Mouse (Mus musculus) hindbrain, embryonic 12.5 days (tissue): ENCODE data around the gene Gpr4. TPM values are rescaled to one million over a fixed set of nuclear protein-coding genes. Genes with fewer than 3 reads are reported as not detected.

Source experiments
- ATAC-seq: fragments of 200-750 bp; cut with Nextera tagmentation; 2 replicates; pipeline ENCODE4 v1.8.0; 2017; ENCODE audit warnings: moderate TSS enrichment; ENCODE audit not compliant: low FRiP score
- H3K27ac ChIP-seq: fragments of 300-500 bp; sonication (generic); 2 replicates; pipeline ENCODE4 v1.5.1; 2016; ENCODE audit warnings: mild to moderate bottlenecking
- H3K27me3 ChIP-seq: fragments of 300-500 bp; sonication (generic); 2 replicates; pipeline ENCODE4 v1.6.1; 2016; ENCODE audit warnings: mild to moderate bottlenecking
- H3K36me3 ChIP-seq: fragments of 300-500 bp; sonication (generic); 2 replicates; pipeline ENCODE4 v1.6.1; 2016; ENCODE audit warnings: mild to moderate bottlenecking
- H3K4me1 ChIP-seq: fragments of 300-500 bp; sonication (generic); 2 replicates; pipeline ENCODE4 v1.6.1; 2016
- H3K4me2 ChIP-seq: fragments of 300-500 bp; sonication (generic); replicated peaks from 2 replicates; pipeline ENCODE4 v1.6.1; 2016; ENCODE audit warnings: mild to moderate bottlenecking
- H3K4me3 ChIP-seq: fragments of 300-500 bp; sonication (generic); 2 replicates; pipeline ENCODE4 v1.5.1; 2016; ENCODE audit warnings: mild to moderate bottlenecking
- H3K9ac ChIP-seq: fragments of 300-500 bp; sonication (generic); 2 replicates; pipeline ENCODE4 v1.6.1; 2016; ENCODE audit warnings: mild to moderate bottlenecking, moderate library complexity
- H3K9me3 ChIP-seq: fragments of 300-500 bp; sonication (generic); replicated peaks from 2 replicates; pipeline ENCODE4 v1.6.1; 2016; ENCODE audit warnings: mild to moderate bottlenecking
- WGBS: fragments of 180-500 bp; shearing (Covaris S2); methylation state at CpG from one replicate; pipeline ENCODE4 v1.1.7; 2016; 5-methylcytosine and 5-hydroxymethylcytosine counted together
- polyA plus RNA-seq: library from polyadenylated mRNA; unstranded; fragments of >200 nt; fragmentation: Nextera tagmentation; extraction: Ambion mirVana; gene quantifications from 2 replicates; pipeline ENCODE4 v1.2.1, GENCODE M21; 2016

Gpr4 gene
- polyA plus RNA-seq, 1 experiment from 2014 or later: 2.2 TPM

DNA sequence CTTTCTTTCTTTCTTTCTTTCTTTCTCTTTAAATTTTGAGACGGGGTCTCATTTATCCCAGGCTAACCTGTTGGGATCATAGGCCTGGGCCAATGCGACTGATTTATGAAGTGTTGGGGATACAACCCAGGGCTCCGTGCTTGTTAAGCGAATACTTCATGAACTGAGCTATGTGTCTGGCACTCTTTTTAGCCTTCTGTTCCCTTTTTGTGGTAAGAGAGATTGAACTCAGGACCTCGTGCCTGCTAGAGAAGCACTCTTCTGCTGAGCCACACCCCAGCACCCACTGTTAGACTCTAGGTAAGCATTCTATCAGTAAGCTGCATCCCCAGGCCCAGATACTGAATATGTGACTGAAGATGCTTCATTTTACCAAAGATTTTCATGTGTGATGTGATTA, 5.2 kb downstream of the Gpr4 start:
- no peak for ATAC-seq
- Histone ChIP-seq H3K36me3 (0 out of 2 replicates have a peak, but pooled peaks cover 4% of the 10 kb centered on the region), H3K27ac (no peak overlapping the region), H3K4me1 (peaks cover 10% of the 10 kb centered on the region), H3K4me3 (no peak overlapping the region), H3K9me3 (no peaks in the 10 kb centered on the region), H3K4me2 (no peak overlapping the region), H3K27me3 (peaks cover 15% of the 10 kb centered on the region), H3K9ac (no peak overlapping the region)
- 72% methylated on average over 5 of the region's 5 CpGs for WGBS

DNA sequence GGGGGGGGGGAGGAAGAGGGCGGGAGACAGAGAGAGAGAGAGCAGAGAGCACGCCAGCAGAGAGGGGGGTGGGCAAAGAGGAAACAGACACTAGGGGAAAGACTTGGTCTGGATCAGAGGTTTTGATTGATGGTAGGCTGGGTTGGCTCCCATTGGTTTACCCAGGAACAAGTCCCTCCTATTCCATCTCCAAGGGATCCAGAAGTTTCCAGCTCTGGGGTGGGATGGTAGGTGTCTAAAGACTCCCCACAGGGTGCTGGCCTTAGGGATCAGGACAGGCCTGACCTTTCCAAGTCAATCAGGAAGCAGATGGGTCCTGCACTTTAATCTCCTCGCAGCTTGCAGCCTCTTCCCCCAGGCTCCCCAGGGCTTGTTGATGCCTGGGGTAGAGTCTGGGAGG, 5.6 kb downstream of the Gpr4 start:
- no peak for ATAC-seq
- WGBS: 5% methylated on average over 3 of the region's 3 CpGs
- Histone ChIP-seq H3K4me3 (no peak overlapping the region), H3K4me1 (peaks cover 8% of the 10 kb centered on the region), H3K9ac (no peak overlapping the region), H3K36me3 (peaks cover 4% of the 10 kb centered on the region; the same call in 1 of the 2 replicates), H3K27ac (no peak overlapping the region), H3K4me2 (no peak overlapping the region), H3K27me3 (peaks cover 12% of the 10 kb centered on the region), H3K9me3 (no peaks in the 10 kb centered on the region)

DNA sequence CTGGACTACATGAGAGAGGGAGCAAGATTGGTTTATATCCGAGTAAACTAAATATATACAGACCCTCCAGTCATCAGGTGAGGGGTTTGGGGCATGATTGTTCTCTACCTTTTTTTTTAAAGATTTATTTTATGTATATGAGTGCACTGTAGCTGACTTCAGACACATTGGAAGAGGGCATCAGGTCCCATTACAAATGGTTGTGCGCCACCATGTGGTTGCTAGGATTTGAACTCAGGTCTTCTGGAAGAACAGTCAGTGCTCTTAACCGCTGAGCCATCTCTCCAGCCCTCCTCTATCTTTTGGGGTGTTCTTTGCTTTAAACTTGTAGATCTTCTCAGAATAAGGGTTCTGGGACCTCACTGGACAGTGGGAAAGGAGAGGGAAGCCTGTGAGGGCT, 7.7 kb downstream of the Gpr4 start:
- 66% methylated on average over 3 of the region's 3 CpGs for WGBS
- ATAC-seq: no peak

DNA sequence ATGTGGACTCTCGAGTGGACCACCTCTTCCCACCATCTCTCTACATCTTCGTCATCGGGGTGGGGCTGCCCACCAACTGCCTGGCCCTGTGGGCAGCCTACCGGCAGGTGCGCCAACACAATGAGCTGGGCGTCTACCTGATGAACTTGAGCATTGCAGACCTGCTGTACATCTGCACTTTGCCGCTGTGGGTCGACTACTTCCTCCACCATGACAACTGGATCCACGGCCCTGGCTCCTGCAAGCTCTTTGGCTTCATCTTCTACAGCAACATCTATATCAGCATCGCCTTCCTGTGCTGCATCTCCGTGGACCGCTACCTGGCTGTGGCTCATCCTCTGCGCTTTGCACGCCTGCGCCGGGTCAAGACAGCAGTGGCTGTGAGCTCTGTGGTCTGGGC, 9.9 kb downstream of the Gpr4 start:
- H3K9ac ChIP-seq: no peak overlapping the region
- H3K4me3 ChIP-seq: no peak overlapping the region
- H3K4me1 ChIP-seq: peaks cover 7% of the 10 kb centered on the region
- 96% methylated on average over 16 of the region's 16 CpGs for WGBS
- ATAC-seq: no peak
- no peaks in the 10 kb centered on the region for H3K27me3 ChIP-seq
- H3K36me3 ChIP-seq: peaks cover 13% of the 10 kb centered on the region; the same call in 1 of the 2 replicates
- H3K4me2 ChIP-seq: no peak overlapping the region
- H3K9me3 ChIP-seq: no peaks in the 10 kb centered on the region
- H3K27ac ChIP-seq: no peak overlapping the region

More for the DNA sequence above, 7.7 kb downstream of the Gpr4 start:
- Histone ChIP-seq H3K27ac (no peak overlapping the region), H3K4me2 (no peak overlapping the region), H3K4me1 (peaks cover 5% of the 10 kb centered on the region), H3K9me3 (no peaks in the 10 kb centered on the region), H3K27me3 (no peaks in the 10 kb centered on the region), H3K36me3 (peaks cover 6% of the 10 kb centered on the region; the same call in 1 of the 2 replicates), H3K9ac (no peak overlapping the region), H3K4me3 (no peak overlapping the region)

DNA sequence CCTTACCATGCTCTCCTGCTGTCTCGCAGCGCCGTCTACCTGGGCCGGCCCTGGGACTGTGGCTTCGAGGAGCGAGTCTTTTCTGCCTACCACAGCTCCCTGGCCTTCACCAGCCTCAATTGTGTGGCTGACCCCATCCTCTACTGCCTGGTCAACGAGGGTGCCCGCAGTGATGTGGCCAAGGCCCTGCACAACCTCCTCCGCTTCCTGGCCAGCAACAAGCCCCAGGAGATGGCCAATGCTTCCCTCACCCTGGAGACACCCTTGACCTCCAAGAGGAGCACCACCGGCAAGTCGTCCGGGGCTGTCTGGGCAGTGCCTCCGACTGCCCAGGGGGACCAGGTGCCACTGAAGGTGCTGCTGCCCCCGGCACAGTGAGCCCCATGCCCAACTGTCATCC, 10.5 kb downstream of the Gpr4 start:
- no peak for ATAC-seq
- H3K4me1 ChIP-seq: peaks cover 10% of the 10 kb centered on the region
- no peak overlapping the region for H3K4me3 ChIP-seq
- no peak overlapping the region for H3K9ac ChIP-seq
- no peaks in the 10 kb centered on the region for H3K9me3 ChIP-seq
- H3K27me3 ChIP-seq: no peaks in the 10 kb centered on the region
- H3K4me2 ChIP-seq: no peak overlapping the region
- H3K36me3 ChIP-seq: peaks cover 13% of the 10 kb centered on the region; the same call in 1 of the 2 replicates
- WGBS: 91% methylated on average over 14 of the region's 14 CpGs
- H3K27ac ChIP-seq: no peak overlapping the region

DNA sequence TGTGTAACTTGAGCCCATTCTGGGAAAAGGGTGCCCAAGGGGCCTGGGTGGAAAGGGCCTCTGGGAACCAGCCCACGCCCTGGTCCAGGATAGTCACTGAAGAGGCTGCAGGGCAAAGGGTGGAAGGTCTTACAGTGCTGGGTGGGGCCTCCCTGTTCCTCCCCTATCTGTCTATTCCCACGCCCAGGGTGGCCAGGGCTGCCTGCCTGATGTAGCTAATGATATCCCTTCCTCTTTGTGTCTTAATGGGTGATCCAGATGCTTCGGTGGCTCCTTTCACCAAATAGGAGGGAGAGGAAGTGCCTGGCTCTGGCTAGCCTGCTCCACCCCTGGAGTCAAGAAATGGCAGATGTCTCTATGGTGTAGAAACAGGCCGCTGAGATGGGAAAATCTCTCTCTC, 12.6 kb downstream of the Gpr4 start:
- no peak overlapping the region for H3K4me2 ChIP-seq
- H3K4me1 ChIP-seq: peaks cover 18% of the 10 kb centered on the region
- ATAC-seq: no peak
- peaks cover 13% of the 10 kb centered on the region; the same call in 1 of the 2 replicates for H3K36me3 ChIP-seq
- no peak overlapping the region for H3K4me3 ChIP-seq
- no peaks in the 10 kb centered on the region for H3K9me3 ChIP-seq
- 81% methylated on average over 4 of the region's 4 CpGs for WGBS
- no peak overlapping the region for H3K27ac ChIP-seq
- H3K9ac ChIP-seq: no peak overlapping the region
- H3K27me3 ChIP-seq: no peaks in the 10 kb centered on the region

DNA sequence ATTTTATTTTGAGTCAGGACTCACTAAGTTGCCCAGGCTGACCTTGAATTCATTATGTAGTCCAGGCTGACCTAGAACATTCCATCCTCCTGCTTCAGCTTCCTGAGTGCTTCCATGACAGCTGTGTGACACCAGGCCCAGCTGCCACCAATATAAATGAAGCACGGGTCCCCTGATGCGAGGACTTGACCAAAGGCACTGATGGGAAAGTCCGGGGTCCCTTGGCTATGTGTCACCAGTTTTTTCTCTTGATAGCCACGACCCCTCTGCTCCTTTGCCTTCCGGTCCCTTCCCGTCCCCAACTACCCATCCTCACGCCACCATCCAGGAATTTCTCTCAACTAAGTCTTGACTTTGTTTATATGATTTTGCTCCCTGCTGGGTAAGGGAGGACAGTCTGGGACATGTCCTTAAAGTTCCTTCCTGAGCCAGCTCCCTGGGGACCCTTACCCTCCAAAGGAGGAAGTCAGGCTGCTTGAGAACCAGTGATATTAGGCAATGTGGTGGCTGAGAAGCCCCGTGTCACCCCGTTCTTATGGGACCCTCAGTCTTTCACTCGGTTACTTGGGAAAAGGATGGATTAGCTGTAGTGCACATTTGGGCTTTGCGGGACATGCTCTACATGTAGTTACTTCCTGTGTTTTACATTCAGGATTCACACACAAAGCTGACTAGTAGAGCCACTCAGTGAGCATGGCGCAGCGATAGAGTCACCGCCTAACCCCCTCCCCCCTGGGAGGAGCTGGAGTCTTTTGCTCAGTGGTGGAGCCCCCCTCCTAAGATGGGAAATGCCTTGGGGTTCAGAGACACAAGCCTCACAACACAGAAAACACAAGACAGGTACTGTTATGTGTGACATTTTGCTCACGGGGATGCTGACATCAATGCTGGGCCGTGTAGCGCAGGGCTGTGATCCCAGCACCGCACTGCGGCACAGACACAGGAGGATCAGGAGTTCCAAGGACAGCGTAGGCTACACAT, 14.8 kb downstream of the Gpr4 start:
- H3K27me3 ChIP-seq: no peaks in the 10 kb centered on the region
- ATAC-seq: peak; percentile 38
- H3K4me2 ChIP-seq: peak overlapping the region; percentile 81
- peak overlapping the region; percentile 78 for H3K9ac ChIP-seq
- peaks cover 19% of the 10 kb centered on the region for H3K4me1 ChIP-seq
- H3K4me3 ChIP-seq: peak overlapping the region; percentile 60
- H3K27ac ChIP-seq: peak overlapping the region; percentile 99
- peaks cover 9% of the 10 kb centered on the region; the same call in 1 of the 2 replicates for H3K36me3 ChIP-seq
- H3K9me3 ChIP-seq: no peaks in the 10 kb centered on the region
- WGBS: 19% methylated on average over 20 of the region's 20 CpGs

DNA sequence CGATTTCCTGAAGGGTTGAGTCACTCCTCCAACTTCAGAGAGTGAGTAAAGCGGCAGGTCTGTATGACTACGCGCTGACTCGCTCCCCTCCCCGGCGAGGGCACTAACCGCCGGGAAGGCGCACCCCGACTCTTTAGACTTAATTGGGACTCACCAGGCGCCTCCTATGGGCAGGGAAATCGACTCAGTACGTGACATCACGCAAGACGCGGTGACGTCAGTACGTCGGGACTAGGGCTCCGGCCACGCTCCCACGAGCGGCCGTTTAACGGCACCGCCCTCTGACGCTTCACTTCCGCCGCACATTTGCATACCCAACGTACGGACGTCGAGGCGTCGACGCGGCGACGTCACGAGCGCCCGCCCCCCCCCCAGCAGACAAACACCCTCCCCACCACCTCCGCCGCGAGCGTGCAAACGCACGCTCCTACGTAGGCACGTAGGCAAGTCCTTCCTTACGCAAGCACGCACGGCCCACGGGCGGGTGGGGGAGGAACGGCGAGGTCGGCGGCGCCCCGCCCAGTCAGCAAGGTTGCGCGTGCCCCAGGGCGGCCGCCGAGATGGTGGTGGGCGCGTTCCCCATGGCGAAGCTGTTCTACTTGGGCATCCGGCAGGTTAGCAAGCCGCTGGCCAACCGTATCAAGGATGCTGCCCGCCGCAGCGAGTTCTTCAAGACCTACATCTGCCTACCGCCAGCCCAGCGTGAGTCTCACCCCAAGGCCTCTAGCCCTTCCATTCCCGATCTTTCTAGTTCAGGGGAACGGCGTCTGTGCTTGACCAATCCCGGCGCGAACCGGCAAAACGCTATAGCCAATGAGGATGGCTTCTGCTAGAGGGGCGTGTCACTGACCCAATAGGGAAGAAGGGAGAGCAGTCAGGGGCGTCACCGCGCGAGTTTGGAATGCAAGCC, 15.8 kb downstream of the Gpr4 start, which contains the start of gene Opa3:
Gene Opa3 (plus strand): TSS at position 452 of the 910 bp plus-strand sequence.
- peak; percentile 95 for ATAC-seq
- H3K9ac ChIP-seq: peak within 1 kb of the TSS; percentile 78
- WGBS: under 1% methylated on average over 91 of the region's 91 CpGs

DNA sequence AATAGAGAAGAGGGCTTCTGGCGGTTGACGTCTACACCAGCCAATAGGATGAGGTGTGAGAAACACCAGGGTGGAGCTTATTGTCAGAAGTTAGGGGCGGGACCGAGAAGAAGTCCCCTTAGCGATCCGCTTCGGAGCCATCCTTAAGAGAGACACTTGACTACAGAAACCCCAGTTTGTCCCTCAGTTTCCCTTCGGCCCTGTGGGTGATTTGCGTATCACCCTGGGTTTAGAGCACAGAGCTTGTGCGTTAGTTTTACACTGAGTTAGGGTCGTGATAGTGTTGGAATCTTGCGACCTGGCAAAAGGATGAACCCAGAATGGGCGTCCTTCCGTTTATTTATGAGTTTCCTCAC, 16.4 kb downstream of the Gpr4 start:
- H3K36me3 ChIP-seq: peaks cover 12% of the 10 kb centered on the region; the same call in 1 of the 2 replicates
- ATAC-seq: no peak

More for the DNA sequence above, 15.8 kb downstream of the Gpr4 start, which contains the start of gene Opa3:
- H3K4me2 ChIP-seq: peak within 1 kb of the TSS; percentile 81
- peak within 1 kb of the TSS; percentile 60 for H3K4me3 ChIP-seq
- H3K36me3 ChIP-seq: peaks cover 12% of the 10 kb centered on the region; the same call in 1 of the 2 replicates
- H3K27ac ChIP-seq: peak within 1 kb of the TSS; percentile 99
- no peaks in the 10 kb centered on the region for H3K27me3 ChIP-seq
- H3K9me3 ChIP-seq: no peaks in the 10 kb centered on the region
- H3K4me1 ChIP-seq: peaks cover 19% of the 10 kb centered on the region

DNA sequence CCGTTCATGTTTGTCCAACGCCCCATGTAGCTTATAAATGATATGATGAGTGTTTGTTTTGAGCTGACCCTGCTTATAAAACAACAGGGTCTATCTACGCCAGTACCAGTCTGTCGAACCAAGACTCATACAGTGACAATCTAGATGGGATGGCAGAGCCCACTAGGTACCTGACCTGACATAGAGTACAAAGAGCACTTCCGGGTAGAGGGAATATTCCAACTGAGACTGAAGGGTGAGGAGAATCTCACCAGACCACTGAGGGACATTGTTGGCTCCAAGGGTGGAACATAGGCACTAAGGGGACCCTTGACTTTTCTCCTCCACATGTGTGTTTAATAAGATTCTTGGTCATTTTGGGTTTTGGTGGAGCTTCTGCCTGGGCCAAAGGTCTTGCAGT, 17.1 kb downstream of the Gpr4 start:
- Histone ChIP-seq H3K9ac (peak overlapping the region; percentile 67), H3K4me1 (peaks cover 19% of the 10 kb centered on the region), H3K4me3 (peak overlapping the region; percentile 60), H3K9me3 (no peaks in the 10 kb centered on the region), H3K36me3 (peaks cover 12% of the 10 kb centered on the region; the same call in 1 of the 2 replicates), H3K4me2 (peak overlapping the region; percentile 71), H3K27me3 (no peaks in the 10 kb centered on the region), H3K27ac (peak overlapping the region; percentile 99)
- ATAC-seq: no peak
- 47% methylated on average over 5 of the region's 5 CpGs for WGBS

More for the DNA sequence above, 16.4 kb downstream of the Gpr4 start:
- Histone ChIP-seq H3K9ac (peak overlapping the region; percentile 67), H3K9me3 (no peaks in the 10 kb centered on the region), H3K4me3 (peak overlapping the region; percentile 60), H3K4me2 (peak overlapping the region; percentile 71), H3K27me3 (no peaks in the 10 kb centered on the region), H3K4me1 (peaks cover 19% of the 10 kb centered on the region), H3K27ac (peak overlapping the region; percentile 99)
- WGBS: 0% methylated on average over 14 of the region's 14 CpGs

DNA sequence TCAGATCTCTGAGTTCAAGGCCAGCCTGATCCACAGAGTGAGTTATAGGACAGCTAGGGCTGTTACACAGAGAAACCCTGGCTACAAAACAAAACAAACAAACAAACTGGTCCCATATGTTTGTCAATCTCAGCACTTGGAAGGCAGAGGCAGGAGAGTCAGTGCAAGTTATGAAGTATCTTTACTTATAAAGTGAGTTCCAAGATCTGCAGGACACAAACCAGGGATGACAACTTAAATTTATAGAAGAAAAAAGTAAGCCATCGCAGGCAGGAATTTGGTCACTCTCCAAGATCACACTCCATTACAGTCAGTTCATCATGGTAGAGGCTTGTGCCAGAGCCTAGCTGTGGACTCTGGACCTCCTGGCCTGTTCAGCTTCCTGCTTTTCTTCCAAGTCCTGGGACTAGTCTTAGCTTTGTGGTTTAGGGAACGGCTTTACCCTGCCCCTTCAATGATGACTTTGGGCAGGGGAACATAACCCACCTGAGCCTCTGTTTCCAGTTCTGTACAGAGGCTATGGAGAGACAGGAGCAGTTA, 17.8 kb downstream of the Gpr4 start:
- H3K27me3 ChIP-seq: no peaks in the 10 kb centered on the region
- H3K9ac ChIP-seq: peak overlapping the region; percentile 67; the same call in 1 of the 2 replicates
- 98% methylated on average over 2 of the region's 2 CpGs for WGBS
- no peak for ATAC-seq
- peaks cover 19% of the 10 kb centered on the region for H3K4me1 ChIP-seq
- peaks cover 10% of the 10 kb centered on the region; the same call in 1 of the 2 replicates for H3K36me3 ChIP-seq
- no peak overlapping the region for H3K27ac ChIP-seq
- peak overlapping the region; percentile 71 for H3K4me2 ChIP-seq
- 0 out of 2 replicates have a peak overlapping the region, but pooled peaks have one; percentile 3 for H3K4me3 ChIP-seq
- no peaks in the 10 kb centered on the region for H3K9me3 ChIP-seq
